Mouse (Mus musculus) neural tube, embryonic 10.5 days (tissue): ENCODE measurements around the gene Kctd17.

Experiments
- DNase-seq: peaks from one replicate; pipeline ENCODE4 v3.0.0-alpha.2; 2017; ENCODE audit warnings: low spot score; ENCODE audit errors: extremely low spot score

Gene Kctd17

GRCm38 (mm10) chr15:78480991-78481390 lies 52.6 kb downstream of the Kctd17 start:
- DNase-seq, result no peak

- DNase-seq, result no peak
These were observed 53.2 kb downstream of the Kctd17 start for GRCm38 (mm10) chr15:78481448-78482000.

DNA sequence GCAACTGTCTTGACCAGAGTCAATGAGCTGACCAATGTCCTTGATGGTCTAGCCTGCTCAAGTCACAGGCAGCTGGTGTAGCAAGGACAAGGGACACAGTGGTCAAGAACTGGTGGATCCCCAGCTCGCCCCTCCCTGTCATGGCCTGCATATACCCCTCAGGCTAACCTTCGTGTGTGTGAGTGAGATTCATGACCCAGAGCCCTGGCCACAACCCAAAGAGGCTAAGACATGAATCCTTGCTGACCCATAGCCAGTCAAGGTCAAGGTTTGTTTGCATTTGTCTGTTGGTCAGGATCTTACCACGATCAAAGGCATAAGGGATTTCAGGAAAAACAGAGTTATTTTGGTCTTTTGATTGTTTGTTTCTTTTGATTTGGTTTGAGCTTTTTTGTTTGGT lies 54.2 kb downstream of the Kctd17 start:
- no peak for DNase-seq

DNA sequence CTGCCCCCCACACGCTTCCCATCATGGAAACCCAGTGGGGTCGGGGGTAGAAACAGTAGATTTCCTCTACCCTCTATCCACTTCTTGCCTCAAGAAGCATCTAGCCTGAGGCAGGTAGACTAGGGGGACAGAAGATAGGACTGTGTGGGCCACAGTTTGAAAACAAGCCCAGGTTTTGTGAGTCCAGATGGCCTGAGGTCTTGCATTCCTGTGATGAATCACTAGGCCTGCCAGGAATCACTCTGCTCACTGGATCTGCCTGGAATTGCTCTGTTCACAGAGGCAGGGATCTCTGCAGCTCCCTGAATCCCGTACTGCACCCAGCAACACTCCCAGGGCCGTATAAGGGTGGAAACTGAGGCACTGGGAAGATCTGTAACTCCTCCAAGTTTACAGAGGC lies 54.9 kb downstream of the Kctd17 start:
- no peak for DNase-seq

DNA sequence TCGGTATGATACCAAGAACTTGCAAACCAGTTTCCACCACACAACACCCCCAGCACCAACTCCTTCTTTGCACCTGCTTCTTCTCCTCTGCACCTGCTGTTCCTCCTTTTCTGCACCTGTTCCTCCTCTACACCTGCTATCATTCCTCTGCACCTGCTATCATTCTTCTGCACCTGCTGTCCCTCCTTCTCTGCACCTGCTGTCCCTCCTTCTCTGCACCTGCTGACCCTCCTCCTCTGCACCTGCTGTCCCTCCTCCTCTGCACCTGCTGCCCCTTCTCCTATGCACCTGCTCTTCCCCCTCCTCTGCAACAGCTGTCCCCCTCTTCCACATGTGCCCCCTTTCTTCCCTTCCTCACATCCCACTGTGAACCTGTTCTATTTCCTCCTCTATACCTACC lies 58.2 kb downstream of the Kctd17 start:
- no peak for DNase-seq

GRCm38 (mm10) chr15:78487066-78487465 lies 58.7 kb downstream of the Kctd17 start:
- DNase-seq, result no peak
